Mouse (Mus musculus) forebrain, embryonic 14.5 days (tissue): ENCODE measurements at regions not wholly inside any gene's neighbourhood (a gene's known extent, or its start where the extent isn't known, plus 50 kb on each side); places are given as distances from the start of the nearest gene placed in this dataset.
A peak's percentile ranks its signal among the peaks of the same experiment; 100 is the strongest.
"Not testable (repeated sequence)": the region's sequence is repeated elsewhere in the genome, so short reads cannot be mapped to it uniquely, and the experiment has no call there.

Source experiments
- ATAC-seq: fragments of 200-750 bp; cut with Nextera tagmentation; 2 replicates; pipeline ENCODE4 v1.8.0; 2017; ENCODE audit warnings: mild to moderate bottlenecking, moderate library complexity
- DNase-seq: peaks from one replicate; pipeline ENCODE4 v3.0.0-alpha.2; 2015; ENCODE audit warnings: low spot score
- H3K27ac ChIP-seq: fragments of 300-500 bp; sonication (generic); 2 replicates; pipeline ENCODE4 v1.5.1; 2014; ENCODE audit warnings: low read depth, mild to moderate bottlenecking, control low read depth, low read length, moderate library complexity
- H3K27me3 ChIP-seq: fragments of 300-500 bp; sonication (generic); replicated peaks from 2 replicates; pipeline ENCODE4 v1.6.1; 2014; ENCODE audit warnings: low read length, control low read depth, mixed read lengths; ENCODE audit not compliant: control insufficient read depth, insufficient read depth
- H3K36me3 ChIP-seq: fragments of 300-500 bp; sonication (generic); 2 replicates; pipeline ENCODE4 v1.6.1; 2014; ENCODE audit warnings: low read length, control low read depth; ENCODE audit not compliant: control insufficient read depth, insufficient read depth
- H3K4me1 ChIP-seq: fragments of 300-500 bp; sonication (generic); 2 replicates; pipeline ENCODE4 v1.6.1; 2014; ENCODE audit warnings: antibody characterized with exemption, low read length, control low read depth; ENCODE audit not compliant: control insufficient read depth, insufficient read depth
- H3K4me2 ChIP-seq: fragments of 300-500 bp; sonication (generic); 2 replicates; pipeline ENCODE4 v1.6.1; 2014; ENCODE audit warnings: mild to moderate bottlenecking, control low read depth, low read length
- H3K4me3 ChIP-seq: fragments of 300-500 bp; sonication (generic); 2 replicates; pipeline ENCODE4 v1.5.1; 2014; ENCODE audit warnings: low read depth, low read length, control low read depth
- H3K9ac ChIP-seq: fragments of 300-500 bp; sonication (generic); 2 replicates; pipeline ENCODE4 v1.6.1; 2014; ENCODE audit warnings: mild to moderate bottlenecking, low read length, control low read depth, moderate library complexity
- H3K9me3 ChIP-seq: fragments of 300-500 bp; sonication (generic); replicated peaks from 2 replicates; pipeline ENCODE4 v1.6.1; 2016; ENCODE audit warnings: low read length, control low read depth, mixed read lengths; ENCODE audit not compliant: control insufficient read depth
- WGBS: fragments of 180-500 bp; shearing (Covaris S2); extraction: QIAGEN DNeasy Blood & Tissue Kit; methylation state at CpG from one replicate; pipeline ENCODE4 v1.1.7; 2014; 5-methylcytosine and 5-hydroxymethylcytosine counted together

DNA sequence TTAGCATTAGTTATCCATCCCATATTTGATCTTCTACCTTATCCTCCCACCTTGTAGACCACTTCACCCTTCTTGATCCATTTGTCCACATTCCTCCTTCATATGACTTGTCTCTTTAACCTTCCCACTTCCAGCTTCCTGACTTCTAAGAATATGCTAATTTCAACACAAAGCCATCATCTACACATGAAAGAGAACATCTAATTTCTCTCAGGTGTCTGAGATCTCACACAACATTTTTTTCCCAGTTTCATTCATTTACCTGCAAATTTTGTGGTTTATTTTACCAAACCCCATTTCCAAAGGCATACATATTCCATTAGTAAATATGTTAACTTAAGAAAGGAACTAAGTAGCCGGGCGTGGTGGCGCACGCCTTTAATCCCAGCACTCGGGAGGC, 593.3 kb upstream of the Slc8a1 start:
- WGBS = 88% methylated on average over 5 of the region's 5 CpGs
- no peak for DNase-seq
- ATAC-seq = no peak
- Histone ChIP-seq H3K9me3 (no peaks in the 10 kb centered on the region), H3K36me3 (no peaks in the 10 kb centered on the region), H3K4me2 (no peak overlapping the region), H3K4me1 (no peaks in the 10 kb centered on the region), H3K27me3 (no peaks in the 10 kb centered on the region), H3K9ac (no peak overlapping the region), H3K4me3 (no peak overlapping the region), H3K27ac (no peak overlapping the region)

DNA sequence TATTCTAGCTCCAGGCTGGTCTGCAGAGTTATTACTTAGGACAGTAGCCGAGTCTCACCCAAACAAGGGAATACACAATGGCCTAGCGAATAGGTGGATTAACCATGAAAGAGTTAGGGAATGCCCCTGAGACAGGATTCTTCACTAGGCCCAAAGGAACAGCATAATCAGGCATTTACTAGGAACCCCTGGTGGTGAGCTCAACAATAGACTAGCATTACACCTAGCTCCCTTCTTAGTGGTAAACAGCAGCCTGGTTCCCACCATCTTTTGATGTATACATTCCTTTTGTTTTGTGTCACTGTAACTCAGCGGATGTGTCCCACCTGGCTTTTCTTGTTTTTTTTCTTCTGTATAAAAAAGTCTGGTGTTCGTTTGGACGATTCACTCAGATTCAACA, 574.0 kb upstream of the Slc8a1 start:
- H3K4me1 ChIP-seq = no peaks in the 10 kb centered on the region
- H3K9ac ChIP-seq = no peak overlapping the region
- WGBS = 61% methylated on average over 5 of the region's 5 CpGs
- H3K27ac ChIP-seq = no peak overlapping the region
- DNase-seq (no peak), ATAC-seq (no peak)
- no peaks in the 10 kb centered on the region for H3K36me3 ChIP-seq
- no peak overlapping the region for H3K4me2 ChIP-seq
- H3K27me3 ChIP-seq = no peaks in the 10 kb centered on the region
- no peak overlapping the region for H3K4me3 ChIP-seq
- no peaks in the 10 kb centered on the region for H3K9me3 ChIP-seq

DNA sequence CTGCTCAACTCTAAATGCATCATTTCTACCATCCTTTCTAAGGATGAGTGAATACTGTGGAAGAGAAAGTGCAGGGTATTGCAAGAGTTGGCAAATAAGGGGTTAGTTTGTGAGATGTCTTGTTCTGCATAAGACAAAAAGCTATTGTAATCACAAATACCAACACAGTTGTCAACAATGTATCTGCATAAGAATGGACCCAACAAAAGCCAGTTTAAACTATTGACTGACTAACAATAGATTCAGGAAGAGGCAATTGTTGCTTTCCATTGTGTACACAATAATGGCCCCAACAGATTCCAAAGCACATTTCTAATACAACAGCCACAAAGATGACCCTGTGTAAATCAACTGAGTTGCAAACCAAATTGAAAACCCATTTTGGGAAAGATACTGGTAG, 568.2 kb upstream of the Slc8a1 start:
- DNase-seq (no peak), ATAC-seq (no peak)
- no peak overlapping the region for H3K27ac ChIP-seq
- no peaks in the 10 kb centered on the region for H3K9me3 ChIP-seq
- no peaks in the 10 kb centered on the region for H3K27me3 ChIP-seq
- no peaks in the 10 kb centered on the region for H3K36me3 ChIP-seq
- no peak overlapping the region for H3K4me3 ChIP-seq
- H3K9ac ChIP-seq = no peak overlapping the region
- H3K4me1 ChIP-seq = no peaks in the 10 kb centered on the region
- H3K4me2 ChIP-seq = no peak overlapping the region

DNA sequence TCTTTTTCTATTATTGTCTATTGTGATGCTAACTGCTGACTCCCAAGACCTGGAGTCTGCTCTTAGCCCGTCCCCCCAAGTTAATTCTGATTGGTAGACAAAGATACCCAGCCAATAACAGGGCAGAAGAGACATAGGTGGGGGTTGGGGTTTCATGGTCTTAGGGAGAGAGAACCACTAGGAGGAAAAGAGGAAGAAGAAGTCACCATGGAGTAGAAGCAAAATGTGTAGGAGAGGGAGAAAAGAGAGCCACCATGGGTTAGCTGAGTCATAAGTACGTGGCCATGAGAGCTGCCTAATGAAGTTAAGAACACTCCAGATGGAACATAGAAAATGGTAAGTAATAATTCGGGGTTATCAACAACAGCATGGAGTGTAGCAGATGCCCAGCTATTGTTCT, 539.6 kb upstream of the Slc8a1 start:
- no peak for ATAC-seq
- Histone ChIP-seq H3K9me3 (no peaks in the 10 kb centered on the region), H3K27me3 (no peaks in the 10 kb centered on the region), H3K4me3 (no peak overlapping the region), H3K4me1 (no peaks in the 10 kb centered on the region), H3K9ac (no peak overlapping the region), H3K27ac (no peak overlapping the region), H3K36me3 (no peaks in the 10 kb centered on the region), H3K4me2 (no peak overlapping the region)
- DNase-seq = no peak
- 89% methylated on average over 3 of the region's 3 CpGs for WGBS

DNA sequence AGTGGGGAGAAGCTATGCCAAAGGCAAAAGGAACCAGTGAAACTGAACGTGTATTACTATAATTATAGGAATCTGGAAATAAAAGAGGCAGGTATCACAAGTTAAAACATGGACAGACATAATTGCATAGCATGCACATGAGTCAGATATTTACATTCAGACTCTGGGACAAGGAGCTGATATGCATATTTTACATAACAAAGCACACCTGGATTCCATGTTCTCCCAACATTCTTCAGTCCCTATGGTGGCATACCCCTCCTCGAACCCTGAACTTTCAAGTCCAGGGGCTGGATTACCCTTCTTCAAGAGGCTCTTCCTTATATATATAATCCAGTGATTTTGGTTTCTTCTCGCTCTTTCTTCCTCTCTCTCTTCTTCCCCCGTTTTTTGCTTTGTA, 535.8 kb upstream of the Slc8a1 start:
- ATAC-seq (no peak), DNase-seq (no peak)
- H3K9ac ChIP-seq = no peak overlapping the region
- no peaks in the 10 kb centered on the region for H3K27me3 ChIP-seq
- H3K4me3 ChIP-seq = no peak overlapping the region
- no peak overlapping the region for H3K27ac ChIP-seq
- H3K4me2 ChIP-seq = no peak overlapping the region
- no peaks in the 10 kb centered on the region for H3K36me3 ChIP-seq
- no peaks in the 10 kb centered on the region for H3K4me1 ChIP-seq
- 88% methylated on average over 4 of the region's 4 CpGs for WGBS
- no peaks in the 10 kb centered on the region for H3K9me3 ChIP-seq

DNA sequence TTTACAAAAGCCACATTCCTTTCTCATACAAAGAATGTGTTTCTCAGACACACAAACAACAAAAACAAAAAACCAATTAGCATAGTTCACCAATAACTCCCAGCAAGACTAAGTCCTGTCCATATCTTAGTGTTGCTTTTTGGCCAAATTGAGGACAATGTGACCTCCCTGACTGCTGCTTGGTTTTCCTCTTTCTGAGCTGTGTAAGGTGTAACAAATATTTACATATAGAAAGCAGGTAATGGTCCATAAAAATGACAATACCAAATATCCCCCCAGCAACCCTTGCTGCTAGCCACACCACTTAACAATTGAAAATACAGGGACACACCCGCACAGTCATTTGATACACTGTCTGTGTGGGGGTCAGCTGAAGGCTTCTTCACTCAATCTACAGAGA, 534.7 kb upstream of the Slc8a1 start:
- ATAC-seq (no peak), DNase-seq (no peak)
- no peaks in the 10 kb centered on the region for H3K27me3 ChIP-seq
- no peaks in the 10 kb centered on the region for H3K9me3 ChIP-seq
- no peaks in the 10 kb centered on the region for H3K36me3 ChIP-seq
- WGBS = 92% methylated on average over 1 of the region's 1 CpGs
- H3K27ac ChIP-seq = no peak overlapping the region
- H3K9ac ChIP-seq = no peak overlapping the region
- no peaks in the 10 kb centered on the region for H3K4me1 ChIP-seq
- H3K4me2 ChIP-seq = no peak overlapping the region
- H3K4me3 ChIP-seq = no peak overlapping the region

DNA sequence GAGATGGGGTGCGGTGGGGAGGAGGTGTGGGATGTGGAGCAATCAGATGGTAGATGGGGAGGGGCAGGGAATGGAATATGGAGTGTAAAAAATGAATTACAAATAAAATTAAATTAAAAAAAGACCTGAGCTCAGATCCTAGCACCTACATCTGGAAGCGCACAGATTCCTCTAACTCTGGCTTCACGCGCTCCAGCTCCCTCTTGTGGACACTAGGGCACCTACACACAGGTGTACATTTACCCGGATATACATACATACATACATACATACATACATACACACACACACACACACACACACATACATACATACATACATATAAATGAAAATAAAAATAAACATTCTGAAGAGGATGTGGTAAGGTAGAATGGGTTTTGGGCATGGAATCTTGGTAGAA, 528.7 kb upstream of the Slc8a1 start:
- not testable (repeated sequence) for H3K9ac ChIP-seq, ATAC-seq, H3K4me3 ChIP-seq, H3K36me3 ChIP-seq, H3K27ac ChIP-seq, H3K27me3 ChIP-seq, H3K4me2 ChIP-seq, DNase-seq, H3K9me3 ChIP-seq, H3K4me1 ChIP-seq
- 96% methylated on average over 5 of the region's 5 CpGs for WGBS

DNA sequence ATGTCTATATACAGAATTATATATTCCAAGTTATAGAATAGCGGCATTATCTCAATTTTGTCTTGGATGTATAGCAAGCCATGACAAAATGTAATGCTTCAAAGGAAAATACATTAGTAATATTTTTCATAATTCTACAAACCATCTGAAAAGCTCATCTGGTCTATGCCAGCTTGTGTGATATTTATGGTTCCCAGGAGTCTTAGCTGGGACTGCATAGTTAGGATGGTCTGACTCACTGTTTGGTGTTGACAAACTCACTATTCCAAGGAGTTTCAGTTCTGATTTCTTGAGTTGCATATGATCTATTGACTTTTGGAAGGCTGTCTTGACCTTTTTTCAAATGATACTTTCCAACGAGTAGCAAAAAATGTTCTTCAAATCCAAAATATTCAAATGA, 514.2 kb upstream of the Slc8a1 start:
- Histone ChIP-seq H3K9me3 (no peaks in the 10 kb centered on the region), H3K4me1 (no peaks in the 10 kb centered on the region), H3K4me2 (no peak overlapping the region), H3K4me3 (no peak overlapping the region), H3K27me3 (no peaks in the 10 kb centered on the region), H3K9ac (no peak overlapping the region), H3K36me3 (no peaks in the 10 kb centered on the region), H3K27ac (no peak overlapping the region)
- WGBS = 91% methylated on average over 2 of the region's 2 CpGs
- DNase-seq = no peak
- ATAC-seq = no peak; the same call in 1 of the 2 replicates

DNA sequence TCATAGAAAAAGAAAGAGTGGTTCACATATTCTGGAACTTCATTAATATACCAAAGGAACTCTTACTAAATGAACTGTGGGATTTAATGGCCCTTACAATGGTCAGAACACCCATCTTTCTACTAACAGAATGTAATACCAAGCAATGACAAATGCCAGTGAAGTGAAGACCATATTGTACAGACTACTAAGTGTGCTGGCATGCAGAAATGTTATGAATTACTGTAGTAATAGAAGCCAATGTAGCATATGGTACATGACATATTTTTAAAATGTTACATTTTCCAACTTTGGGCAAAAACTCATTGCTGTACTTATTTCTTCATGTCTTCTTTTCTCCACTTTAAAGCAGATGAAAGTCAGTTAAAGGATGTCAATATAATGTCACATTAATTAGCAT, 513.7 kb upstream of the Slc8a1 start:
- Histone ChIP-seq H3K9ac (no peak overlapping the region), H3K4me2 (no peak overlapping the region), H3K27ac (no peak overlapping the region), H3K36me3 (no peaks in the 10 kb centered on the region), H3K4me1 (no peaks in the 10 kb centered on the region), H3K4me3 (no peak overlapping the region), H3K27me3 (no peaks in the 10 kb centered on the region), H3K9me3 (no peaks in the 10 kb centered on the region)
- ATAC-seq (peak; percentile 55; the same call in 1 of the 2 replicates), DNase-seq (peak; percentile 54)

DNA sequence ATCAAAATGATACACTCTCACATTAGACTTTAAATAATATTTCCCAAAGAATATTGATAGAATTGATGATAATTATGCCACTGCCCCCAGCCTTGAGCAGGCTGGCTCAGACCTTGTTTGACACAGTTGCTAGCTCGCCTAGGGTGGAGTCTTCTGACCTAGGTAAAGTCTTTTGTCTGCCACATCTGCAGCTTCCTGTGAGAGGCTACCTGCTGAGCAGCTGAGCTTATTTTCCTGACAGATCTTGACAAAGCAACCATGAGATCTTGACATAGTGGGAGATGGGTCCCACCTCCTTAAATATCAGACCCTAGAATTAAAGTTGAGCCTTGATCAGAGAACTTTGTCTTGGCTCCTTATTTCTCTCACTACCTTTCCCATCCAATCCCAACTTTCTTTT, 500.2 kb upstream of the Slc8a1 start:
- H3K4me2 ChIP-seq = no peak overlapping the region
- H3K9me3 ChIP-seq = no peaks in the 10 kb centered on the region
- H3K4me3 ChIP-seq = no peak overlapping the region
- no peak overlapping the region for H3K9ac ChIP-seq
- H3K27ac ChIP-seq = no peak overlapping the region
- DNase-seq = no peak
- no peak for ATAC-seq
- H3K36me3 ChIP-seq = no peaks in the 10 kb centered on the region
- H3K27me3 ChIP-seq = no peaks in the 10 kb centered on the region
- H3K4me1 ChIP-seq = no peaks in the 10 kb centered on the region
- WGBS = 47% methylated on average over 1 of the region's 1 CpGs
